Mouse (Mus musculus) embryonic facial prominence, embryonic 11.5 days (tissue): ENCODE measurements around the gene Grik1. TPM values are rescaled to one million over a fixed set of nuclear protein-coding genes. Genes with fewer than 3 reads are reported as not detected.

Source experiments
- ATAC-seq: fragments of 200-750 bp; cut with Nextera tagmentation; replicated peaks from 2 replicates; pipeline ENCODE4 v1.8.0; 2017; ENCODE audit warnings: low read depth; ENCODE audit not compliant: insufficient number of reproducible peaks, low FRiP score, low TSS enrichment
- DNase-seq: peaks from one replicate; pipeline ENCODE4 v3.0.0-alpha.2; 2015; ENCODE audit warnings: low spot score
- H3K27ac ChIP-seq: fragments of 300-500 bp; sonication (generic); replicated peaks from 2 replicates; pipeline ENCODE4 v1.5.1; 2014; ENCODE audit warnings: mild to moderate bottlenecking, low read depth, low read length, control low read depth
- H3K27me3 ChIP-seq: fragments of 300-500 bp; sonication (generic); 2 replicates; pipeline ENCODE4 v1.6.1; 2014; ENCODE audit warnings: mild to moderate bottlenecking, low read length, moderate library complexity, mixed read lengths; ENCODE audit not compliant: control insufficient read depth, insufficient read depth
- H3K36me3 ChIP-seq: fragments of 300-500 bp; sonication (generic); replicated peaks from 2 replicates; pipeline ENCODE4 v1.6.1; 2014; ENCODE audit warnings: low read depth, mild to moderate bottlenecking, low read length, moderate library complexity, mixed read lengths; ENCODE audit not compliant: control insufficient read depth, insufficient read depth
- H3K4me1 ChIP-seq: fragments of 300-500 bp; sonication (generic); 2 replicates; pipeline ENCODE4 v1.6.1; 2014; ENCODE audit warnings: low read length, mixed read lengths; ENCODE audit not compliant: control insufficient read depth, insufficient read depth
- H3K4me2 ChIP-seq: fragments of 300-500 bp; sonication (generic); 2 replicates; pipeline ENCODE4 v1.6.1; 2014; ENCODE audit warnings: low read depth, mild to moderate bottlenecking, control low read depth, low read length, moderate library complexity
- H3K4me3 ChIP-seq: fragments of 300-500 bp; sonication (generic); 2 replicates; pipeline ENCODE4 v1.5.1; 2014; ENCODE audit warnings: low read depth, low read length, control low read depth
- H3K9ac ChIP-seq: fragments of 300-500 bp; sonication (generic); replicated peaks from 2 replicates; pipeline ENCODE4 v1.6.1; 2014; ENCODE audit warnings: mild to moderate bottlenecking, control low read depth, low read length
- H3K9me3 ChIP-seq: fragments of 300-500 bp; sonication (generic); replicated peaks from 2 replicates; pipeline ENCODE4 v1.6.1; 2016; ENCODE audit warnings: mild to moderate bottlenecking, low read length, inconsistent platforms, mixed read lengths; ENCODE audit not compliant: control insufficient read depth
- WGBS: fragments of 180-500 bp; shearing (Covaris S2); extraction: QIAGEN DNeasy Blood & Tissue Kit; methylation state at CpG from one replicate; pipeline ENCODE4 v1.1.7; 2014; 5-methylcytosine and 5-hydroxymethylcytosine counted together
- polyA plus RNA-seq: library from polyadenylated mRNA; unstranded; fragments of >200 nt; fragmentation: Nextera tagmentation; extraction: Ambion mirVana; gene quantifications from 2 replicates; pipeline ENCODE4 v1.2.1, GENCODE M21; 2014

Grik1 gene
- polyA plus RNA-seq, 1 experiment from 2014 or later, result 2.2 TPM

- Histone ChIP-seq H3K36me3 (no peaks in the 10 kb centered on the region), H3K4me3 (no peak overlapping the region), H3K9ac (no peak overlapping the region), H3K27ac (no peak overlapping the region), H3K4me1 (no peaks in the 10 kb centered on the region), H3K4me2 (no peak overlapping the region), H3K27me3 (no peaks in the 10 kb centered on the region), H3K9me3 (no peaks in the 10 kb centered on the region)
- DNase-seq, result no peak
- 80% methylated on average over 3 of the region's 3 CpGs for WGBS
- no peak for ATAC-seq
These were observed 316.0 kb downstream of the Grik1 start for GRCm38 (mm10) chr16:87974076-87974443.

GRCm38 (mm10) chr16:87973394-87974075 lies 316.5 kb downstream of the Grik1 start:
- DNase-seq (no peak), ATAC-seq (no peak)
- WGBS, result 72% methylated on average over 2 of the region's 2 CpGs
- H3K27me3 ChIP-seq, result no peaks in the 10 kb centered on the region
- H3K4me1 ChIP-seq, result no peaks in the 10 kb centered on the region
- no peaks in the 10 kb centered on the region for H3K9me3 ChIP-seq
- H3K4me2 ChIP-seq, result no peak overlapping the region
- H3K9ac ChIP-seq, result no peak overlapping the region
- no peaks in the 10 kb centered on the region for H3K36me3 ChIP-seq
- no peak overlapping the region for H3K4me3 ChIP-seq
- H3K27ac ChIP-seq, result no peak overlapping the region

- H3K27me3 ChIP-seq, result no peaks in the 10 kb centered on the region
- no peak overlapping the region for H3K4me2 ChIP-seq
- DNase-seq (no peak), ATAC-seq (no peak)
- no peak overlapping the region for H3K4me3 ChIP-seq
- H3K4me1 ChIP-seq, result no peaks in the 10 kb centered on the region
- WGBS, result 82% methylated on average over 6 of the region's 6 CpGs
- no peak overlapping the region for H3K27ac ChIP-seq
- H3K9ac ChIP-seq, result no peak overlapping the region
- H3K9me3 ChIP-seq, result no peaks in the 10 kb centered on the region
- no peaks in the 10 kb centered on the region for H3K36me3 ChIP-seq
These were observed 318.2 kb downstream of the Grik1 start for GRCm38 (mm10) chr16:87971911-87972310.

GRCm38 (mm10) chr16:87969936-87970335 lies 320.1 kb downstream of the Grik1 start:
- H3K9ac ChIP-seq, result no peak overlapping the region
- 94% methylated on average over 3 of the region's 3 CpGs for WGBS
- no peak for ATAC-seq
- H3K4me3 ChIP-seq, result no peak overlapping the region
- H3K36me3 ChIP-seq, result no peaks in the 10 kb centered on the region
- H3K4me1 ChIP-seq, result no peaks in the 10 kb centered on the region
- no peak for DNase-seq
- no peak overlapping the region for H3K4me2 ChIP-seq
- H3K9me3 ChIP-seq, result no peaks in the 10 kb centered on the region
- no peak overlapping the region for H3K27ac ChIP-seq
- H3K27me3 ChIP-seq, result no peaks in the 10 kb centered on the region

- no peaks in the 10 kb centered on the region for H3K9me3 ChIP-seq
- no peak overlapping the region for H3K4me2 ChIP-seq
- ATAC-seq, result no peak
- WGBS, result 87% methylated on average over 6 of the region's 6 CpGs
- no peak overlapping the region for H3K9ac ChIP-seq
- DNase-seq, result no peak
- H3K4me3 ChIP-seq, result no peak overlapping the region
- H3K27ac ChIP-seq, result no peak overlapping the region
- no peaks in the 10 kb centered on the region for H3K36me3 ChIP-seq
- no peaks in the 10 kb centered on the region for H3K27me3 ChIP-seq
- no peaks in the 10 kb centered on the region for H3K4me1 ChIP-seq
These were observed 328.6 kb downstream of the Grik1 start for GRCm38 (mm10) chr16:87961419-87961818.

- 93% methylated on average over 10 of the region's 10 CpGs for WGBS
- H3K9ac ChIP-seq, result no peak overlapping the region
- no peaks in the 10 kb centered on the region for H3K9me3 ChIP-seq
- H3K36me3 ChIP-seq, result no peaks in the 10 kb centered on the region
- no peak for ATAC-seq
- H3K4me2 ChIP-seq, result no peak overlapping the region
- H3K4me3 ChIP-seq, result no peak overlapping the region
- H3K4me1 ChIP-seq, result no peaks in the 10 kb centered on the region
- no peak overlapping the region for H3K27ac ChIP-seq
- no peaks in the 10 kb centered on the region for H3K27me3 ChIP-seq
- DNase-seq, result no peak
These were observed 332.6 kb downstream of the Grik1 start for GRCm38 (mm10) chr16:87957449-87957848.

GRCm38 (mm10) chr16:87956178-87956577 lies 333.9 kb downstream of the Grik1 start:
- 71% methylated on average over 5 of the region's 5 CpGs for WGBS
- Histone ChIP-seq H3K9ac (no peak overlapping the region), H3K27ac (no peak overlapping the region)

GRCm38 (mm10) chr16:87954715-87955441 lies 335.2 kb downstream of the Grik1 start:
- Histone ChIP-seq H3K36me3 (no peaks in the 10 kb centered on the region), H3K4me1 (no peaks in the 10 kb centered on the region), H3K4me3 (no peak overlapping the region), H3K9ac (no peak overlapping the region), H3K27me3 (no peaks in the 10 kb centered on the region), H3K4me2 (no peak overlapping the region), H3K9me3 (no peaks in the 10 kb centered on the region), H3K27ac (no peak overlapping the region)
- WGBS, result 78% methylated on average over 9 of the region's 9 CpGs
- no peak for ATAC-seq
- DNase-seq, result no peak

More at GRCm38 (mm10) chr16:87956178-87956577, 333.9 kb downstream of the Grik1 start:
- Histone ChIP-seq H3K27me3 (no peaks in the 10 kb centered on the region), H3K36me3 (no peaks in the 10 kb centered on the region), H3K9me3 (no peaks in the 10 kb centered on the region), H3K4me3 (no peak overlapping the region), H3K4me1 (no peaks in the 10 kb centered on the region), H3K4me2 (no peak overlapping the region)
- ATAC-seq, result no peak
- no peak for DNase-seq
